Mouse (Mus musculus): Measurements from ENCODE around the gene Fam193b.
A peak's percentile ranks its signal among the peaks of the same experiment; 100 is the strongest.

The Fam193b gene

DNA sequence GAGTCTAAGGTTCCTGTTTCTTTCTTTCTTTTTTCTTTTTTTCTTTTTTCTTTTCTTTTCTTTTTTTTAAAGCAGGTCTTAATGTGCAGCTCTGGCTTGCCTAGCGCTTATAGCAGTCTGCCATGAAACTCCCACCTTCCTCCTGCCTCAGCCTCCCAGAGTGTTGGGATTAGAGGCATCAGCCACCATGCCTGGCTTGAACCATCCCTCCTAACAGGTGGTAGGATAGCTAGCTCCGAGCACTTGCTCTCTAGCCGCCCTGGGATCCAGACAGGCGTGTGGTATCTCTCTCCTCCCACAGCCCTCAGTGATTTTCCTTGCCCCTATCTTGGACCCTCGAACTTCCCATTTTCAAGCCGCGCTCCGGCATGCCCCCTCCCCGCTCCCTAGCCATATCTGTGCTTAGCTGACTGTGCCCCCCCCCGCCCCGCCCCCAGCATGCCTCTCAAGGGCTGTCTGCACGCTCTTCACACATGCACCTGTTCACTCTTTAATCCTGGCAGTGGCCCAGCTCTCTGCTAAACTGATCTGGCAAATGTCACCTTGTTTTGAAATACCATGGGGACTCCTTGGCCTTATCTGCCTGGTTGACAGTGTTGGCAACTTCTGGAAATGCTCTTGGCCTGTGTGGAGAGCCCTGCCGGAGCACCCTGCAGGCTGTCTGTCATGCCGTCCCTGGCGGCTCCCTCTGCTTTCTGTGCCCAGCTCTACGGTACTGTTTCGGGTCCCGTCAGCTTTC, 75.9 kb downstream of the Fam193b start:
- peak; percentile 5 for DNase-seq

DNA sequence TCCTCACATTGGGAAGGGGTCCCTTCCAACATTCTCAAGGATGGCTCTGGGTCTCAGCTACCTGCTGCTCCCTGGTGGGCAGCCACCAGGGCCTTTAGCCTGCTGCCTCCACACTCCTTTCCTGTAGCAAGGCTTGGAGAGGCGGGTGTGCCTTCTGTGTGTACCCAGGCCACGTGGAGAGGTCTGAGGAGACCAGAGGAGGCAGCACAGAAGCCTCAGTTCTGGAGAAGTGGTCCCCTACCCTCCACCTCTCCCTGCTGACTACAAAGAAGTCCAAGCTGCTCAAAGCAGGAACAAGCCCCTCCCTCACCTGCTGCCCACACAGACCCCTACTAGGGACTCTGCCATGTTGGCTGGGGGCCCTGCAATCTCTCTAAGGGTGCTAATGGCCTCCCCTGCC, 76.7 kb downstream of the Fam193b start:
- no peak for DNase-seq
